ENCODE assay signal across 17 mouse cellular contexts in the genomic region with DNA sequence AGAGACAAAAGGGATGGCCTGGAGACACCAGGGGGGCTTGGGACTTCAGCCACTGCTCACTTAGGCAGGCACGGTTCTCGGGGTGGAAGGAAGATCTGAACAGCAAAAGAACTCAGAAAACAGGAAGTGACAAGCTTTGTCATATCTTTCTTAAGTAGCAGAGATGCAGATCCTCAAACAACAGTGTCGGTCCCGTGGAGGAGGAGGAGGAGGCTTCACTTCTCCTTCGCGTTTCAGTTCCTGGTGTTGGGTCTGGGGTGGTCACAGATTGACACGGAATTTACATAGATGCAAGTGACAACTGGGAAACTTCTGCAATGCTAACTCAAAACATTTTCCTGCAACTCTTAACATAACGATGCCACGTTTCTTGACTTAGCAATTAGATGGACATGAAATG. TPM values are rescaled to one million over a fixed set of nuclear protein-coding genes. Genes with fewer than 3 reads are reported as not detected.
DNase-seq lines count a peak whose midpoint lies in the region; ATAC-seq lines count a peak whose summit lies in the region.
"Had no signal": no experiment of that assay in that cellular context is flagged by ENCODE, and none has a peak within 500 bp of the region (broad histone marks: within the 10 kb centered on the region; RNA-seq: fewer than 3 reads in every experiment).

No protein-coding gene starts in this region.

- H3K4me3 ChIP-seq in forebrain, embryonic 10.5 days: no peak overlapping the region
- no peak overlapping the region for H3K4me3 ChIP-seq in hindbrain, embryonic 10.5 days
- H3K4me3 ChIP-seq: embryonic facial prominence, embryonic 15.5 days; heart, adult 2 months; layer of hippocampus, adult 2 months; limb, embryonic 10.5 days; lung, embryonic 15.5 days; myocyte; stomach, embryonic 15.5 days had no signal

- H3K27ac ChIP-seq in forebrain, embryonic 10.5 days: no peak overlapping the region
- no peak overlapping the region for H3K27ac ChIP-seq in hindbrain, embryonic 10.5 days
- H3K27ac ChIP-seq: embryonic facial prominence, embryonic 15.5 days; heart, adult 2 months; layer of hippocampus, adult 2 months; limb, embryonic 10.5 days; lung, embryonic 15.5 days; stomach, embryonic 15.5 days had no signal

- H3K36me3 ChIP-seq in forebrain, embryonic 10.5 days (replicated peaks): no peaks in the 10 kb centered on the region
- H3K36me3 ChIP-seq in hindbrain, embryonic 10.5 days: no peaks in the 10 kb centered on the region
- H3K36me3 ChIP-seq: embryonic facial prominence, embryonic 15.5 days; limb, embryonic 10.5 days; lung, embryonic 15.5 days; stomach, embryonic 15.5 days had no signal

- no peaks in the 10 kb centered on the region for H3K4me1 ChIP-seq in forebrain, embryonic 10.5 days
- H3K4me1 ChIP-seq in hindbrain, embryonic 10.5 days (replicated peaks): no peaks in the 10 kb centered on the region
- H3K4me1 ChIP-seq: embryonic facial prominence, embryonic 15.5 days; limb, embryonic 10.5 days; lung, embryonic 15.5 days; stomach, embryonic 15.5 days had no signal

- ATAC-seq in common myeloid progenitor, adult 5-6 weeks (replicated peaks; ENCODE audit: low read depth, poor library complexity, severe bottlenecking): peak; percentile 93
- peak; percentile 85 for ATAC-seq in neutrophil, adult 5-6 weeks (ENCODE audit: extremely low read depth, insufficient number of reproducible peaks, low FRiP score, poor library complexity, severe bottlenecking)

- no peaks in the 10 kb centered on the region for H3K9me3 ChIP-seq in forebrain, embryonic 10.5 days
- H3K9me3 ChIP-seq in hindbrain, embryonic 10.5 days: no peaks in the 10 kb centered on the region
- H3K9me3 ChIP-seq: embryonic facial prominence, embryonic 15.5 days; limb, embryonic 10.5 days; lung, embryonic 15.5 days; stomach, embryonic 15.5 days had no signal

- no peaks in the 10 kb centered on the region for H3K27me3 ChIP-seq in forebrain, embryonic 10.5 days (ENCODE audit: poor library complexity, severe bottlenecking)
- H3K27me3 ChIP-seq in hindbrain, embryonic 10.5 days (ENCODE audit: insufficient read depth, poor library complexity, severe bottlenecking): no peaks in the 10 kb centered on the region
- H3K27me3 ChIP-seq: embryonic facial prominence, embryonic 15.5 days; lung, embryonic 15.5 days; stomach, embryonic 15.5 days had no signal

- WGBS in forebrain, embryonic 10.5 days: 76% methylated on average over 9 of the region's 9 CpGs
- 74% methylated on average over 9 of the region's 9 CpGs for WGBS in hindbrain, embryonic 10.5 days

- peak; percentile 7 for DNase-seq in gastrocnemius, adult 18-20 months (ENCODE audit: low spot score)
- DNase-seq in gastrocnemius, postnatal 36 days: no peak
- DNase-seq in A20 (ENCODE audit: low read depth, low spot score): peak; percentile 87
- no peak for DNase-seq in forebrain, embryonic 10.5 days (ENCODE audit: extremely low spot score, low spot score)
- DNase-seq in right cerebral cortex, postnatal 14 days: no peak
- no peak for DNase-seq in hindbrain, embryonic 10.5 days (ENCODE audit: low spot score)
- DNase-seq: cerebellum, postnatal 25 days; kidney, adult 8-10 months had no signal

- intact Hi-C loops in gastrocnemius, postnatal 36 days (cut with DNase I): no loop called here

RNA-seq across cellular contexts. Expression of gene Mturn, which starts 54.7 kb away (rescaled TPM):
- total RNA-seq in gastrocnemius, adult 18-20 months (2021): 1 to 10 TPM; 5.3 to 8.7 TPM
- 1 to 10 TPM; 5.3 to 6.1 TPM for total RNA-seq in gastrocnemius, postnatal 36 days (2021)
- total RNA-seq in common myeloid progenitor, adult 5-6 weeks (2017): 0.39 and 1.8 TPM in 2 replicates
- 14.2 and 18.0 TPM in 2 replicates for total RNA-seq in neutrophil, adult 5-6 weeks (2017)
- 7.9 and 10.0 TPM in 2 replicates for polyA plus RNA-seq in forebrain, embryonic 10.5 days (2016; fragmentation: Nextera tagmentation; extraction: Ambion mirVana)
- polyA plus RNA-seq in hindbrain, embryonic 10.5 days (2016; fragmentation: Nextera tagmentation; extraction: Ambion mirVana): 16.6 and 26.4 TPM in 2 replicates

Comparison
In these comparisons a context has a peak if more than half of its experiments do, and no peak if none do; other contexts are left out.
1. DNase-seq: peak in gastrocnemius, adult 18-20 months (single experiment) and A20 (single experiment); none in gastrocnemius, postnatal 36 days (0 of 2), forebrain, embryonic 10.5 days (single experiment), right cerebral cortex, postnatal 14 days (single experiment) and hindbrain, embryonic 10.5 days (single experiment).